Mouse (Mus musculus) hematopoietic stem cell, adult 5-6 weeks (primary cell): ENCODE measurements around the gene Tox4. TPM values are rescaled to one million over a fixed set of nuclear protein-coding genes. Genes with fewer than 3 reads are reported as not detected.

Source experiments
- ATAC-seq, 2 experiments: fragments of 125-278 bp in 1 of 2; replicated peaks in 1 of 2; 2 replicates each; pipeline ENCODE4 v1.8.0; 2016 to 2017; ENCODE audit warnings: inconsistent platforms in 2 of 2, mild to moderate bottlenecking in 2 of 2, moderate number of reproducible peaks in 2 of 2, low read depth in 1 of 2, moderate TSS enrichment in 1 of 2; ENCODE audit not compliant: low FRiP score in 2 of 2, poor library complexity in 2 of 2, severe bottlenecking in 2 of 2, insufficient read depth in 1 of 2, low TSS enrichment in 1 of 2
- total RNA-seq: library from RNA; stranded (forward); fragments of 172-1452, 232-1000 nt; gene quantifications from 2 replicates; pipeline ENCODE4 v1.2.3, GENCODE M21; 2017

The Tox4 gene
- total RNA-seq, 1 experiment from 2014 or later, result 55.6 TPM

DNA sequence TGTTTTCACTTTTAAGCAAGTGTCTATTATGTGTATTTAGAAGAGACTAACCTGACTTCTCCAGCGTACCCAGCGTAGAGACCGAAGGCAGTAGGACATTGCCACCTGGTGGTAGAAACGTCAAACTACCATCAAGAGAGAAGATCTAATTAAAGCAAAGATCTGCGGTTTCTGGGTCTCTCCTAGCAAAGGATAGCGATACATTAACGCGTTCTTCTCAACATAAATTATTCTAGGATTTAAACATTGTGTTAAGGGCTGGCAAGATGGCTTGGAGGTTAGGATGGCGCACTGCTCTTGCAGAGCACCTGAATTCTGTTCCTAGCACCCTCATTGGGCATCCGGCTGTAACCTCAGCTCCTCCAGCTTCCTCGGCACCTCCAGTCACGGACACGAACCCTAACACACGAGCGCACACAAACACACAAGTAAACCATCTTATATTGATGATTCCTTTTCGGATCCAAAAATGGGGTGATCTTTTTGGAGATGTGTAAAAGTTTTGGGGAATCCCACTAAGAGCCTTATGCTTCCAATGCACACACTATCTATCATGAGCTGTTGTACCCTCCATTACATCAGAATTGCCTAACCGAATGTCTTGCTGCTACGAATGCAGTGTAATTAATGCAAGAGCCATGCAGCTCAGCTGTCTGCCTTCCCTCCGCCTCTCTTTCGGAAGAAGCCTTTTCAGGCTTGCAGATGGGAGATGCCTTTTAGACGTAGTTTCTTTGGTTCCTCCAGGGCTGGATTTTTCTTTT, 60.0 kb downstream of the Tox4 start:
- ATAC-seq, result peak; percentile 74 to 76

DNA sequence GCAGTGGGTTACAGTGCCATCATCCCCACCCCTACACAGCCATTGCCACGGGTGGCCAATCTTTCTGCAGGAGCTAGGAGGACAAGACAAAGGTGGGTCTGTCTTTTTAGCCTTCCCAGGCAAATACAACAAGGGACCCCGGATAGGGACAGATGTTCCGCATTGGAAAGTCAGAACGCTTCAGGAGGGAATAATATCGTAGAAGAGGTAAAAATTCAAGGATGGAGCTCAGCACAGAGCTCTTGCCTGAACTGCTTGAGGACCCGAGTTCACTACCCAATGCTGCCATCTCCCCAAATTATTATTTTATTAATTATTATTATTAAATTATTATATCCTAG, 60.5 kb downstream of the Tox4 start:
- ATAC-seq, result no peak

Other genes starting within 250 kb of the Tox4 start
- gene Olfr221, start 236.7 kb upstream of the Tox4 start, total RNA-seq, result not detected in 2 replicates
- 549 and 665 TPM in 2 replicates for gene Hnrnpc, start 175.1 kb upstream of the Tox4 start, total RNA-seq
- gene Rpgrip1, start 168.4 kb upstream of the Tox4 start, total RNA-seq, result 18.8 and 48.5 TPM in 2 replicates
- 191 and 251 TPM in 2 replicates for gene Supt16, start 81.7 kb upstream of the Tox4 start, total RNA-seq
- gene Chd8, start 21.4 kb upstream of the Tox4 start, total RNA-seq, result 78.1 and 88.8 TPM in 2 replicates
- gene Rab2b, start 399 bp downstream of the Tox4 start, total RNA-seq, result 12.7 and 14.1 TPM in 2 replicates
- 60.1 and 97.6 TPM in 2 replicates for gene Mettl3, start 26.0 kb downstream of the Tox4 start, total RNA-seq
- gene Sall2, start 49.6 kb downstream of the Tox4 start, total RNA-seq, result 3.4 and 6.2 TPM in 2 replicates
- gene Olfr1513, start 77.3 kb downstream of the Tox4 start, total RNA-seq, result not detected in 2 replicates
- gene Olfr1512, start 100.0 kb downstream of the Tox4 start, total RNA-seq, result not detected in 2 replicates
- gene Olfr1511, start 118.2 kb downstream of the Tox4 start, total RNA-seq, result not detected in 2 replicates
- gene Olfr1510, start 135.2 kb downstream of the Tox4 start, total RNA-seq, result not detected in 2 replicates
- not detected in 2 replicates for gene Olfr1509, start 163.8 kb downstream of the Tox4 start, total RNA-seq
- gene Olfr1508, start 188.3 kb downstream of the Tox4 start, total RNA-seq, result not detected in 2 replicates
- not detected in 2 replicates for gene Olfr1507, start 216.6 kb downstream of the Tox4 start, total RNA-seq